In the genomic region with DNA sequence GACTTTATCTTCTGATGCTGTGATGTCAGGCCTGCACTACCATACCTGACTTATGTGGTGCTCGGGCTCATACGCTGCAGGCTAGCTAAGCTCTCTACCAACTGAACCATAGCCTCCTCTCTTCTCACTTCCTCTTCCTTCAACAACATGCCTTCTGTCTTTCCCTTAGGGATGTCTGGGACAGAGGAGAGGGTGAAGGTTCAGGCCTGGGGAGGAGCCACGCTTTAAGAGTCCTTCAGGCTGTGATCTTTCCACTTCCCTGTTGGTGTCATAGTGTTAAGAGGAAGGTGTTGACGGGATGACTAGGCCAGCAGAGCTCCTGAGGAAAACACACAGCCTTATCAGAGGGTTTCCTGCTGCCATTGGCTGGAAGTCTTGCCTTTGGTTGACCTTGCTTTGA, we compare ENCODE assay signal across 18 mouse cellular contexts.
DNase-seq lines count a peak whose midpoint lies in the region; ATAC-seq and TF ChIP-seq lines count a peak whose summit lies in the region.
"Had no signal": no experiment of that assay in that cellular context is flagged by ENCODE, and none has a peak within 500 bp of the region (broad histone marks: within the 10 kb centered on the region; RNA-seq: fewer than 3 reads in every experiment).

No protein-coding gene starts in this region.

- no peak for TF ChIP-seq CTCF in kidney, adult 2 months (conservative IDR thresholded peaks at IDR 0.05; ENCODE audit: insufficient read depth, insufficient read length, low read depth, low read length)

- no peak overlapping the region for H3K4me3 ChIP-seq in kidney, embryonic 16.5 days (ENCODE audit: low read length)
- H3K4me3 ChIP-seq in kidney, adult 2 months (ENCODE audit: insufficient read depth, low read depth, low read length) = no peak overlapping the region
- H3K4me3 ChIP-seq in heart, embryonic 15.5 days = no peak overlapping the region
- H3K4me3 ChIP-seq: embryonic facial prominence, embryonic 13.5 days; hindbrain, embryonic 13.5 days; intestine, embryonic 15.5 days; limb, embryonic 15.5 days; midbrain, embryonic 10.5 days had no signal

- no peaks in the 10 kb centered on the region for H3K27me3 ChIP-seq in kidney, embryonic 16.5 days (ENCODE audit: insufficient read depth, low read length)
- no peaks in the 10 kb centered on the region for H3K27me3 ChIP-seq in kidney, adult 2 months (replicated peaks; ENCODE audit: control insufficient read depth, insufficient read depth, low read length)
- H3K27me3 ChIP-seq in heart, embryonic 15.5 days = no peaks in the 10 kb centered on the region
- H3K27me3 ChIP-seq: embryonic facial prominence, embryonic 13.5 days; hindbrain, embryonic 13.5 days; intestine, embryonic 15.5 days; limb, embryonic 15.5 days had no signal

- no peak overlapping the region for H3K9ac ChIP-seq in kidney, embryonic 16.5 days (replicated peaks; ENCODE audit: low read length)
- H3K9ac ChIP-seq in heart, embryonic 15.5 days = no peak overlapping the region
- H3K9ac ChIP-seq: embryonic facial prominence, embryonic 13.5 days; hindbrain, embryonic 13.5 days; intestine, embryonic 15.5 days; limb, embryonic 15.5 days had no signal

- intact Hi-C loops in gastrocnemius, postnatal 36 days (cut with DNase I) = loop anchor here (5.0 to 10.0 kb wide), 2 partner anchors 41 to 198 kb away; no protein-coding TSS in a partner anchor

- H3K36me3 ChIP-seq in kidney, embryonic 16.5 days (ENCODE audit: insufficient read depth, low read length) = no peaks in the 10 kb centered on the region
- no peaks in the 10 kb centered on the region for H3K36me3 ChIP-seq in kidney, adult 2 months (ENCODE audit: control insufficient read depth, insufficient read depth, low read length)
- H3K36me3 ChIP-seq in heart, embryonic 15.5 days = no peaks in the 10 kb centered on the region
- H3K36me3 ChIP-seq: embryonic facial prominence, embryonic 13.5 days; hindbrain, embryonic 13.5 days; intestine, embryonic 15.5 days; limb, embryonic 15.5 days; midbrain, embryonic 10.5 days had no signal

- H3K27ac ChIP-seq in kidney, embryonic 16.5 days (ENCODE audit: low read length) = no peak overlapping the region
- no peak overlapping the region for H3K27ac ChIP-seq in kidney, adult 2 months (ENCODE audit: insufficient read depth, low read depth, low read length)
- peak overlapping the region; percentile 86 for H3K27ac ChIP-seq in heart, embryonic 15.5 days
- H3K27ac ChIP-seq: embryonic facial prominence, embryonic 13.5 days; hindbrain, embryonic 13.5 days; intestine, embryonic 15.5 days; limb, embryonic 15.5 days; midbrain, embryonic 10.5 days had no signal

- peak; percentile 61 for ATAC-seq in kidney, embryonic 16.5 days (ENCODE audit: low FRiP score, low TSS enrichment)
- peak; percentile 38 for ATAC-seq in granulocyte monocyte progenitor cell, adult 5-6 weeks (replicated peaks; ENCODE audit: poor library complexity, severe bottlenecking)
- peak; percentile 41 for ATAC-seq in heart, embryonic 15.5 days (replicated peaks; ENCODE audit: insufficient number of reproducible peaks, insufficient read depth, low FRiP score, low read depth)
- peak; percentile 38; the same call in 1 of the 2 replicates for ATAC-seq in neutrophil, adult 5-6 weeks (ENCODE audit: extremely low read depth, insufficient number of reproducible peaks, low FRiP score, poor library complexity, severe bottlenecking)
- no peak for ATAC-seq in erythroblast, adult 5-6 weeks (replicated peaks; ENCODE audit: low FRiP score, poor library complexity, severe bottlenecking)
- ATAC-seq: intestine, embryonic 15.5 days had no signal

- no peak for DNase-seq in kidney, adult 2 months
- DNase-seq in gastrocnemius, postnatal 36 days = no peak
- no peak for DNase-seq in gastrocnemius, adult 8-10 months (ENCODE audit: low spot score in 2 of 2)
- DNase-seq: adrenal gland, adult 8-10 months; cerebellum, adult 11 months; lung, adult 18-20 months; right cerebral cortex, postnatal 4 days; thymus, adult 18-20 months had no signal

- H3K9me3 ChIP-seq in kidney, embryonic 16.5 days (ENCODE audit: low read length) = no peaks in the 10 kb centered on the region
- no peaks in the 10 kb centered on the region for H3K9me3 ChIP-seq in heart, embryonic 15.5 days (replicated peaks)
- H3K9me3 ChIP-seq: embryonic facial prominence, embryonic 13.5 days; hindbrain, embryonic 13.5 days; intestine, embryonic 15.5 days; limb, embryonic 15.5 days; midbrain, embryonic 10.5 days had no signal

- peaks cover 16% of the 10 kb centered on the region for H3K4me1 ChIP-seq in kidney, embryonic 16.5 days (ENCODE audit: insufficient read depth, low read length)
- H3K4me1 ChIP-seq in kidney, adult 2 months (ENCODE audit: control insufficient read depth, insufficient read depth, low read length) = peaks cover 3% of the 10 kb centered on the region; the same call in 1 of the 2 replicates
- peaks cover 38% of the 10 kb centered on the region for H3K4me1 ChIP-seq in heart, embryonic 15.5 days (replicated peaks)
- H3K4me1 ChIP-seq: hindbrain, embryonic 13.5 days; intestine, embryonic 15.5 days; midbrain, embryonic 10.5 days had no signal

- no peak for TF ChIP-seq POLR2A in kidney, adult 2 months (IDR thresholded peaks at IDR 0.05; ENCODE audit: low read depth, low read length)

- 38% methylated on average over 4 of the region's 4 CpGs for WGBS in kidney, embryonic 16.5 days
- 74% methylated on average over 4 of the region's 4 CpGs for WGBS in kidney, adult 2 months
- WGBS in heart, embryonic 15.5 days = 39% methylated on average over 4 of the region's 4 CpGs

- no peak overlapping the region for H3K4me2 ChIP-seq in kidney, embryonic 16.5 days (replicated peaks; ENCODE audit: low read depth, low read length)
- H3K4me2 ChIP-seq in heart, embryonic 15.5 days = peak overlapping the region; percentile 19
- H3K4me2 ChIP-seq: hindbrain, embryonic 13.5 days; intestine, embryonic 15.5 days; limb, embryonic 15.5 days had no signal
